In genomic region chr6:98632278-98633063, GRCm38 (mm10) we compare ENCODE assay signal across 9 mouse cellular contexts.
DNase-seq lines count a peak whose midpoint lies in the region; ATAC-seq and TF ChIP-seq lines count a peak whose summit lies in the region.
"Had no signal": no experiment of that assay in that cellular context is flagged by ENCODE, and none has a peak within 500 bp of the region (broad histone marks: within the 10 kb centered on the region; RNA-seq: fewer than 3 reads in every experiment).

No protein-coding gene starts in this region.

- H3K27me3 ChIP-seq in heart, postnatal 0 days (ENCODE audit: control insufficient read depth, insufficient read depth, low read length), result no peaks in the 10 kb centered on the region

- H3K36me3 ChIP-seq in heart, postnatal 0 days (replicated peaks; ENCODE audit: control insufficient read depth, insufficient read depth, low read length), result no peaks in the 10 kb centered on the region

- H3K9me3 ChIP-seq in heart, postnatal 0 days (replicated peaks; ENCODE audit: control insufficient read depth, low read length), result no peaks in the 10 kb centered on the region

- 31% methylated on average over 17 of the region's 18 CpGs for WGBS in heart, postnatal 0 days

- peak overlapping the region; percentile 28; the same call in 1 of the 2 replicates for H3K4me2 ChIP-seq in heart, postnatal 0 days (ENCODE audit: low read depth, low read length)

- H3K4me1 ChIP-seq in heart, postnatal 0 days (ENCODE audit: control insufficient read depth, insufficient read depth), result no peaks in the 10 kb centered on the region

- no peak overlapping the region for H3K27ac ChIP-seq in heart, postnatal 0 days (ENCODE audit: low read depth)

- no peak for TF ChIP-seq CTCF in heart, postnatal 0 days (IDR thresholded peaks at IDR 0.05; ENCODE audit: low read depth)

- no peak for ATAC-seq in heart, postnatal 0 days (ENCODE audit: insufficient read depth, low read depth)
- no peak for ATAC-seq in monocyte, adult 5-6 weeks (replicated peaks; ENCODE audit: insufficient number of reproducible peaks, low FRiP score, low TSS enrichment, poor library complexity, severe bottlenecking)

- no peak overlapping the region for H3K9ac ChIP-seq in heart, postnatal 0 days (replicated peaks; ENCODE audit: low read depth, low read length)

- H3K4me3 ChIP-seq in heart, postnatal 0 days (ENCODE audit: low read depth, low read length), result no peak overlapping the region
- H3K4me3 ChIP-seq: erythroblast, embryonic 14.5 days had no signal

- intact Hi-C loops in left cerebral cortex, postnatal 25 days (cut with DNase I), result loop anchor here (5.0 to 10.0 kb wide), 2 partner anchors 90 to 528 kb away; no protein-coding TSS in a partner anchor

- peak; percentile 12 to 24 for DNase-seq in cerebellum, postnatal 10 days
- DNase-seq in cerebellum, adult 11 months, result no peak
- peak; percentile 68 for DNase-seq in Muller cell, postnatal 12 days (ENCODE audit: inconsistent ontology term)
- no peak for DNase-seq in heart, postnatal 0 days (ENCODE audit: low spot score)
- DNase-seq in left cerebral cortex, postnatal 25 days (ENCODE audit: low spot score in 2 of 2), result peak; percentile 75 to 92
- peak; percentile 63 to 70 for DNase-seq in right cerebral cortex, postnatal 10 days (ENCODE audit: low spot score in 2 of 2)
- no peak for DNase-seq in cerebellum, adult 9-11 months

- no peak for TF ChIP-seq EP300 in heart, postnatal 0 days (IDR thresholded peaks at IDR 0.05; ENCODE audit: low read depth)

Comparison
In these comparisons a context has a peak if more than half of its experiments do, and no peak if none do; other contexts are left out.
1. DNase-seq: peak in cerebellum, postnatal 10 days (2 of 2), Muller cell, postnatal 12 days (single experiment), left cerebral cortex, postnatal 25 days (2 of 2) and right cerebral cortex, postnatal 10 days (2 of 2); none in cerebellum, adult 11 months (single experiment), heart, postnatal 0 days (single experiment) and cerebellum, adult 9-11 months (single experiment).